Mouse (Mus musculus) kidney, postnatal 0 days (tissue): ENCODE measurements at regions not wholly inside any gene's neighbourhood (a gene's known extent, or its start where the extent isn't known, plus 50 kb on each side); places are given as distances from the start of the nearest gene placed in this dataset.

Experiments
- ATAC-seq: fragments of 200-750 bp; cut with Nextera tagmentation; replicated peaks from 2 replicates; pipeline ENCODE4 v1.8.0; 2017; ENCODE audit warnings: low read depth, moderate number of reproducible peaks, moderate TSS enrichment, moderate library complexity; ENCODE audit not compliant: low FRiP score
- DNase-seq: peaks from one replicate; pipeline ENCODE4 v3.0.0-alpha.2; 2016; ENCODE audit warnings: low spot score
- H3K27ac ChIP-seq: fragments of 300-500 bp; sonication (generic); 2 replicates; pipeline ENCODE4 v1.5.1; 2014; ENCODE audit warnings: mild to moderate bottlenecking
- H3K27me3 ChIP-seq: fragments of 300-500 bp; sonication (generic); 2 replicates; pipeline ENCODE4 v1.6.1; 2014; ENCODE audit warnings: low read length, mixed read lengths; ENCODE audit not compliant: insufficient read depth
- H3K36me3 ChIP-seq: fragments of 300-500 bp; sonication (generic); 2 replicates; pipeline ENCODE4 v1.6.1; 2014; ENCODE audit warnings: low read length, mixed read lengths; ENCODE audit not compliant: insufficient read depth
- H3K4me1 ChIP-seq: fragments of 300-500 bp; sonication (generic); replicated peaks from 2 replicates; pipeline ENCODE4 v1.6.1; 2014; ENCODE audit warnings: antibody characterized with exemption, low read length, mixed read lengths; ENCODE audit not compliant: insufficient read depth
- H3K4me2 ChIP-seq: fragments of 300-500 bp; sonication (generic); 2 replicates; pipeline ENCODE4 v1.6.1; 2014; ENCODE audit warnings: mild to moderate bottlenecking, low read length, moderate library complexity, mixed read lengths
- H3K4me3 ChIP-seq: fragments of 300-500 bp; sonication (generic); replicated peaks from 2 replicates; pipeline ENCODE4 v1.5.1; 2014; ENCODE audit warnings: low read depth, low read length
- H3K9ac ChIP-seq: fragments of 300-500 bp; sonication (generic); 2 replicates; pipeline ENCODE4 v1.6.1; 2014; ENCODE audit warnings: low read depth, low read length
- H3K9me3 ChIP-seq: fragments of 300-500 bp; sonication (generic); replicated peaks from 2 replicates; pipeline ENCODE4 v1.6.1; 2016; ENCODE audit warnings: low read length, inconsistent platforms, mixed read lengths
- CTCF ChIP-seq: IDR thresholded peaks from 2 replicates; pipeline ENCODE4 v1.5.1; 2016; ENCODE audit warnings: antibody characterized with exemption, low read depth, mild to moderate bottlenecking, moderate library complexity
- WGBS: fragments of 180-500 bp; shearing (Covaris S2); extraction: QIAGEN DNeasy Blood & Tissue Kit; methylation state at CpG from one replicate; pipeline ENCODE4 v1.1.7; 2014; 5-methylcytosine and 5-hydroxymethylcytosine counted together

DNA sequence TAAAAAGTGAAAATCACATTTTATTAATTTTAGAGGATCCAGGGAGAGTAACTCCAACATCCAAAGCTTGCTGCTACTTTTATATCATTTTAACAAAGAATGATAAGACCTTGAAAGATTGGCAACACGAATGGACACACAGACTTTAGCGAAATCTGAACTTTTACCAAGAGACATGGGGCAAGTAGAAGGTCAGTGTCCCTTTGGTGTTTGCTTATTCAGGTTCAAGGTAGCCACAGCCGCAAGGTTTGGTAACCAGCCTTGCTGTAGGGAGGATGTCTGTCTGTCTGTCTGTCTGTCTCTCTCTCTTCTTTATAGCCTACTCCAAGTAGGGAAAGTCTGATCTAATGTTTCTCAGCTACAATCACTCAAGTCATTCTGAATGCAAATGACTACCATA, 75.0 kb upstream of the Tmc1 start:
- 90% methylated on average over 3 of the region's 3 CpGs for WGBS
- no peak overlapping the region for H3K9ac ChIP-seq

DNA sequence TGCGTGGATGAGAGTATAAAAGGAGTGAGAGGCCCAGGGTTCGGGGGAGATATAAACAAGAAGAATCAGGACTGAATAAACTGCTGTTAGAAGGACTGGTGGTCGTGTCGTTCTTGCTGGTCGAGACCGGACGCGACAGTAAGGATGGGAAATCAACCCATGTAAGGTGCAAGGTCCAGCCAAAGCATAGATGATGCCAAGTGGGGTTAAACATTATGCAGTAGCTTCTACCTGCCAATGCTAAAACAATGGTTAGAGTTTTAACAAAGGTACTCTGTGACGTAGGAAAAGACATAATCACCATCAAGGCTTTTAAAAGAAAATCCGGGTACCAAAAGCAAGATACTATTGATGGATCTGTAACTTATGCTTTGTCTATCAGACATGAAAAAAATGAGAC, 58.4 kb upstream of the Tmc1 start:
- TF ChIP-seq CTCF = no peak
- Histone ChIP-seq H3K9me3 (no peaks in the 10 kb centered on the region), H3K4me1 (no peaks in the 10 kb centered on the region), H3K4me2 (no peak overlapping the region), H3K27ac (no peak overlapping the region), H3K9ac (no peak overlapping the region), H3K36me3 (no peaks in the 10 kb centered on the region), H3K27me3 (no peaks in the 10 kb centered on the region), H3K4me3 (no peak overlapping the region)
- no peak for ATAC-seq
- WGBS = 92% methylated on average over 8 of the region's 10 CpGs
- DNase-seq = no peak

More for the DNA sequence above, 75.0 kb upstream of the Tmc1 start:
- H3K36me3 ChIP-seq = no peaks in the 10 kb centered on the region
- H3K4me2 ChIP-seq = no peak overlapping the region
- H3K4me3 ChIP-seq = no peak overlapping the region
- ATAC-seq = no peak
- TF ChIP-seq CTCF = no peak
- no peak for DNase-seq
- no peaks in the 10 kb centered on the region for H3K27me3 ChIP-seq
- no peak overlapping the region for H3K27ac ChIP-seq
- no peaks in the 10 kb centered on the region for H3K9me3 ChIP-seq
- H3K4me1 ChIP-seq = no peaks in the 10 kb centered on the region

DNA sequence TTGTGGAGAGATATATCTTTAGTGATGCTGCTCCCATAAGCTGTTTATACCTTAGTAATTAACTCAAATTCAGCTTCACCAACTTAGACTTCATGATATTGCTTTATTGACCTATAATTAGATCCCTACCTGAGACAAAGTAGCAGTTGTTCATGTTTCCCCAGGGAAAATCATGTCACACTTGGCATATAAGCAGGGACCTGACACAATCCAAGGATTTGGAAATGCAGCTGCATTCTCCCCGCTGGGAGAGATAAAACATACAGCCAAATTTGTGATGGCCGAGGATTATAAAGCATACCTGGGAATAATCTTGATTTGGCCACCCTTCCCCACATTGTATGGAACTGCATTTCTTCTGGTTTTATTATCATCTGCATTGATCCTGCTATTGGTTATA, 55.6 kb upstream of the Tmc1 start:
- H3K4me3 ChIP-seq = no peak overlapping the region
- H3K36me3 ChIP-seq = no peaks in the 10 kb centered on the region
- no peaks in the 10 kb centered on the region for H3K4me1 ChIP-seq
- no peak overlapping the region for H3K4me2 ChIP-seq
- 88% methylated on average over 2 of the region's 2 CpGs for WGBS
- no peak for DNase-seq
- no peak overlapping the region for H3K9ac ChIP-seq
- no peak for TF ChIP-seq CTCF
- ATAC-seq = no peak
- no peaks in the 10 kb centered on the region for H3K9me3 ChIP-seq
- no peak overlapping the region for H3K27ac ChIP-seq
- no peaks in the 10 kb centered on the region for H3K27me3 ChIP-seq

DNA sequence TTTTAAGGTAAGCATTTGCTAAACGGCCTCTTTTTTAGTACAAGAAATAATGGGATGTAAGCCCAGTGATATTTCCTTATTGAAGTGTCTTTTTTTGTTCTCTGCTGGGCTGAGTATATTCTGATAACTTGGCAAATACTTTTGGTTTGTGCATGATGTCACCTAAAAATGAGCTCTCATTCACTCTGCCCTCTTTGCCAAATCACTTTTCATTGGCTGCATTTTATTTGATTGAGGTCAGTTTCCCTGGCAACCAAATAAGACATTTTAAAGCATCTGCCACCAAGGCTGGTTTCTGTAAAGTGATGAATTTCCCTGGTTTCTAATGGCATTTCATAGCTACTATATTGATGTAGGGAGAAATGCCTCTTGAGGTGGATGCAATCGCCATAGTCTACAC, 50.4 kb upstream of the Tmc1 start:
- H3K4me1 ChIP-seq = no peaks in the 10 kb centered on the region
- H3K9me3 ChIP-seq = no peaks in the 10 kb centered on the region
- ATAC-seq (no peak), DNase-seq (no peak)
- H3K9ac ChIP-seq = no peak overlapping the region
- WGBS = 86% methylated on average over 2 of the region's 2 CpGs
- H3K27me3 ChIP-seq = no peaks in the 10 kb centered on the region
- no peak overlapping the region for H3K4me3 ChIP-seq
- H3K4me2 ChIP-seq = no peak overlapping the region
- no peaks in the 10 kb centered on the region for H3K36me3 ChIP-seq
- no peak for TF ChIP-seq CTCF
- H3K27ac ChIP-seq = no peak overlapping the region
